Mouse (Mus musculus): ENCODE measurements around the gene G6pc.

DNA sequence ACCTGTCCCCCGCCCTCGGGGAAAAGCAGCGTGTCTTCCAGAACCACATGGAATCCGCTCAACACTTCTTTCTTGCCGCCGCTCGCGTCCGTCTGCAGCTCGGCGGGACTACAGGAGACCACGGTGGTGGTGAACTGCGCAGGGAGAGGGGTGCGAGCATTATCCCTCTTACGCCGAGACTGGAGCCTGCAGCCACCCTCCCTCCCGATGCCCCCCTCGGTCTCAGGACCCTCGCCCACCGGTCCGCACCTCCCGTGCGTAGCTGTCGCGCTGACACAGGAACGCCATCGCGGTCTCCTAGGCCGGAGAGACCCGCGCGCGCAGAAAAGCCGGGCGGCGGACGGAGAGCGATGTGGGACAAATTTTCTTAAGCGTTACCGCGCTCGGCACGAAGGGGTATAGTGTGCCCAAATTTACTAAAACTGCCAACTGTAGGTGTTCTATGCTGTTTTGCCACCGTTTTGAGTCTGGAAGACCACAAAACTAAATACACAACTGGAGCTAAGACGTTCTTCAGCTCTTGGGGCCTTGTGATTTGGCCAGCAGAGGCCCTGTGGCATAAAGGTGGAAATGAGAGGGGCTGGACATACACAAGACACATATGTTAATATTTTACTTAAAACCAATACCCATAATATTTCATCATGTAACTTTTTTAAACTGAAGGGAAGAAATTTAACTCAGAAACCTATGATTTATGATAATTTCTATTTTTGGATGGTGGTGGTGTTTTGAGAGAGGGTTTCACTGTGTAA, 49.9 kb downstream of the G6pc start, which contains the start of gene Aarsd1:
- TF ChIP-seq POLR2A (IDR thresholded peaks at IDR 0.05; ENCODE audit: insufficient read depth, low read depth, low read length) (peak; percentile 69), CTCF (IDR thresholded peaks at IDR 0.05) (peak; percentile 23; the same call in 1 of the 2 replicates), EP300 (IDR thresholded peaks at IDR 0.05; ENCODE audit: insufficient read depth, low read depth, low read length) (no peak)

Measured in heart, adult 2 months (tissue).